Mouse (Mus musculus): ENCODE results near the gene Fkbp15.
"Not testable (repeated sequence)": the region's sequence is repeated elsewhere in the genome, so short reads cannot be mapped to it uniquely, and the experiment has no call there.

Fkbp15 gene

GRCm38 (mm10) chr4:62286257-62286991 is 73.9 kb downstream of the Fkbp15 start:
- in situ Hi-C loops (cut with MboI; ENCODE audit: low sequenced_read_pairs) = no loop called here

- in situ Hi-C loops (cut with MboI; ENCODE audit: low sequenced_read_pairs) = no loop called here
These were observed 74.8 kb downstream of the Fkbp15 start for GRCm38 (mm10) chr4:62285576-62285975.

- in situ Hi-C loops (cut with MboI; ENCODE audit: low sequenced_read_pairs) = no loop called here
These were observed 77.4 kb downstream of the Fkbp15 start for GRCm38 (mm10) chr4:62282969-62283368.

GRCm38 (mm10) chr4:62281319-62281718 is 79.0 kb downstream of the Fkbp15 start:
- in situ Hi-C loops (cut with MboI; ENCODE audit: low sequenced_read_pairs) = no loop called here

GRCm38 (mm10) chr4:62278081-62278480 is 82.3 kb downstream of the Fkbp15 start:
- in situ Hi-C loops (cut with MboI; ENCODE audit: low sequenced_read_pairs) = no loop called here

- in situ Hi-C loops (cut with MboI; ENCODE audit: low sequenced_read_pairs) = no loop called here
These were observed 83.1 kb downstream of the Fkbp15 start for GRCm38 (mm10) chr4:62277222-62277621.

- in situ Hi-C loops (cut with MboI; ENCODE audit: low sequenced_read_pairs) = no loop called here
These were observed 83.7 kb downstream of the Fkbp15 start for GRCm38 (mm10) chr4:62276642-62277041.

GRCm38 (mm10) chr4:62274841-62275536 is 85.4 kb downstream of the Fkbp15 start:
- in situ Hi-C loops (cut with MboI; ENCODE audit: low sequenced_read_pairs) = no loop called here

GRCm38 (mm10) chr4:62273916-62274315 is 86.4 kb downstream of the Fkbp15 start:
- in situ Hi-C loops (cut with MboI; ENCODE audit: low sequenced_read_pairs) = no loop called here

GRCm38 (mm10) chr4:62272696-62273095 is 87.7 kb downstream of the Fkbp15 start:
- in situ Hi-C loops (cut with MboI; ENCODE audit: low sequenced_read_pairs) = no loop called here

GRCm38 (mm10) chr4:62267101-62267500 is 93.2 kb downstream of the Fkbp15 start:
- in situ Hi-C loops (cut with MboI; ENCODE audit: low sequenced_read_pairs) = no loop called here

GRCm38 (mm10) chr4:62266016-62266415 is 94.3 kb downstream of the Fkbp15 start:
- in situ Hi-C loops (cut with MboI; ENCODE audit: low sequenced_read_pairs) = not testable (repeated sequence)

GRCm38 (mm10) chr4:62265154-62265836 is 95.1 kb downstream of the Fkbp15 start:
- in situ Hi-C loops (cut with MboI; ENCODE audit: low sequenced_read_pairs) = no loop called here

GRCm38 (mm10) chr4:62263133-62263844 is 97.1 kb downstream of the Fkbp15 start:
- in situ Hi-C loops (cut with MboI; ENCODE audit: low sequenced_read_pairs) = no loop called here

GRCm38 (mm10) chr4:62262276-62262675 is 98.1 kb downstream of the Fkbp15 start, which contains the start of gene Slc31a2:
Gene Slc31a2 (plus strand): TSS chr4:62262562.
- in situ Hi-C loops (cut with MboI; ENCODE audit: low sequenced_read_pairs) = no loop called here

- in situ Hi-C loops (cut with MboI; ENCODE audit: low sequenced_read_pairs) = no loop called here
These were observed 103.4 kb downstream of the Fkbp15 start for GRCm38 (mm10) chr4:62256931-62257330.

- in situ Hi-C loops (cut with MboI; ENCODE audit: low sequenced_read_pairs) = no loop called here
These were observed 105.8 kb downstream of the Fkbp15 start for GRCm38 (mm10) chr4:62254551-62254950.

- in situ Hi-C loops (cut with MboI; ENCODE audit: low sequenced_read_pairs) = no loop called here
These were observed 108.6 kb downstream of the Fkbp15 start for GRCm38 (mm10) chr4:62251776-62252175.

GRCm38 (mm10) chr4:62250896-62251544 is 109.3 kb downstream of the Fkbp15 start:
- in situ Hi-C loops (cut with MboI; ENCODE audit: low sequenced_read_pairs) = no loop called here

Measured in CH12F3 (cell line).